Mouse (Mus musculus) lung, embryonic 16.5 days (tissue): ENCODE results near the gene Tcf7l1. TPM values are rescaled to one million over a fixed set of nuclear protein-coding genes. Genes with fewer than 3 reads are reported as not detected.
A peak's percentile ranks its signal among the peaks of the same experiment; 100 is the strongest.
"Not testable (repeated sequence)": the region's sequence is repeated elsewhere in the genome, so short reads cannot be mapped to it uniquely, and the experiment has no call there.

Experiments
- ATAC-seq: fragments of 200-750 bp; cut with Nextera tagmentation; 2 replicates; pipeline ENCODE4 v1.8.0; 2017; ENCODE audit warnings: low read depth, mild to moderate bottlenecking, moderate library complexity
- H3K27ac ChIP-seq: fragments of 300-500 bp; sonication (generic); 2 replicates; pipeline ENCODE4 v1.5.1; 2014; ENCODE audit warnings: mild to moderate bottlenecking, control low read depth, low read length
- H3K27me3 ChIP-seq: fragments of 300-500 bp; sonication (generic); 2 replicates; pipeline ENCODE4 v1.6.1; 2014; ENCODE audit warnings: low read depth, low read length, mixed read lengths; ENCODE audit not compliant: control insufficient read depth, insufficient read depth
- H3K36me3 ChIP-seq: fragments of 300-500 bp; sonication (generic); 2 replicates; pipeline ENCODE4 v1.6.1; 2014; ENCODE audit warnings: low read length; ENCODE audit not compliant: control insufficient read depth, insufficient read depth
- H3K4me1 ChIP-seq: fragments of 300-500 bp; sonication (generic); replicated peaks from 2 replicates; pipeline ENCODE4 v1.6.1; 2014; ENCODE audit warnings: low read length, mixed read lengths; ENCODE audit not compliant: control insufficient read depth, insufficient read depth
- H3K4me2 ChIP-seq: fragments of 300-500 bp; sonication (generic); 2 replicates; pipeline ENCODE4 v1.6.1; 2014; ENCODE audit warnings: low read depth, low read length, control low read depth
- H3K4me3 ChIP-seq: fragments of 300-500 bp; sonication (generic); 2 replicates; pipeline ENCODE4 v1.5.1; 2014; ENCODE audit warnings: mild to moderate bottlenecking, low read length, control low read depth
- H3K9ac ChIP-seq: fragments of 300-500 bp; sonication (generic); 2 replicates; pipeline ENCODE4 v1.6.1; 2014; ENCODE audit warnings: low read length, control low read depth
- H3K9me3 ChIP-seq: fragments of 300-500 bp; sonication (generic); 2 replicates; pipeline ENCODE4 v1.6.1; 2016; ENCODE audit warnings: low read length; ENCODE audit not compliant: control insufficient read depth
- WGBS: fragments of 180-500 bp; shearing (Covaris S2); extraction: QIAGEN DNeasy Blood & Tissue Kit; methylation state at CpG from one replicate; pipeline ENCODE4 v1.1.7; 2014; 5-methylcytosine and 5-hydroxymethylcytosine counted together
- polyA plus RNA-seq: library from polyadenylated mRNA; unstranded; fragments of >200 nt; fragmentation: Nextera tagmentation; extraction: Ambion mirVana; gene quantifications from 2 replicates; pipeline ENCODE4 v1.2.1, GENCODE M21; 2015

The Tcf7l1 gene
- 29.2 and 31.9 TPM in 2 replicates for polyA plus RNA-seq

GRCm38 (mm10) chr6:72788892-72789699 lies at the start of gene Tcf7l1:
Gene Tcf7l1, minus strand, starts transcription at chr6:72789254.
- Histone ChIP-seq H3K36me3 (0 out of 2 replicates have a peak, but pooled peaks cover 2% of the 10 kb centered on the region), H3K9me3 (no peaks in the 10 kb centered on the region), H3K27me3 (no peaks in the 10 kb centered on the region), H3K4me2 (peak within 1 kb of the TSS; percentile 61), H3K4me1 (peaks cover 14% of the 10 kb centered on the region), H3K4me3 (peak within 1 kb of the TSS; percentile 72), H3K27ac (peak within 1 kb of the TSS; percentile 93), H3K9ac (peak within 1 kb of the TSS; percentile 89)
- WGBS, result under 1% methylated on average over 70 of the region's 80 CpGs
- peak; percentile 95 for ATAC-seq

DNA sequence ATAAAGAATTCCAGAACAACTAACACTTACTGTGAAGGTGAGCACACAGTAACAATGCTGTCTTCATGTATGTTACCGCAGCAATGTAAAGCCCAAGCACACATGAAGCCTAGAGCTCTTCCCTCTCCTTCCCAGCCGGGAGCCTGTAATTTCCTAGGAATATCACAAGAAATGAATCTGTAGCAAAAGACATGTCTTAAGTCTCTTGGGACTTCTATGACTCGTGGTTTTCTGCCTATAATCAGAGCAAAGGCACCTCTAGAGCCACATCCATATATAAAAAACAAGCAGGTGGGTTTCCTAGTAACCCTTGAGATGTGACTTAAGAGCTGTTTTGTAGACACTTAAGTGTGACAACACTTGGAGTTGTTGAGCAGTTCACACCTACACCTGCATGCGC lies 48.7 kb upstream of the Tcf7l1 start:
- H3K27me3 ChIP-seq, result no peaks in the 10 kb centered on the region
- no peak overlapping the region for H3K27ac ChIP-seq
- WGBS, result 90% methylated on average over 4 of the region's 4 CpGs
- H3K36me3 ChIP-seq, result peaks cover 6% of the 10 kb centered on the region
- no peak overlapping the region for H3K4me3 ChIP-seq
- ATAC-seq, result no peak
- no peaks in the 10 kb centered on the region for H3K9me3 ChIP-seq
- no peak overlapping the region for H3K4me2 ChIP-seq
- no peak overlapping the region for H3K9ac ChIP-seq
- H3K4me1 ChIP-seq, result no peaks in the 10 kb centered on the region

- no peaks in the 10 kb centered on the region for H3K36me3 ChIP-seq
- H3K27ac ChIP-seq, result no peak overlapping the region
- no peaks in the 10 kb centered on the region for H3K4me1 ChIP-seq
- no peaks in the 10 kb centered on the region for H3K27me3 ChIP-seq
- 57% methylated on average over 4 of the region's 4 CpGs for WGBS
- no peak overlapping the region for H3K9ac ChIP-seq
- no peaks in the 10 kb centered on the region for H3K9me3 ChIP-seq
- H3K4me3 ChIP-seq, result no peak overlapping the region
- no peak for ATAC-seq
- no peak overlapping the region for H3K4me2 ChIP-seq
Measured at GRCm38 (mm10) chr6:72834518-72834917, 45.5 kb upstream of the Tcf7l1 start.

DNA sequence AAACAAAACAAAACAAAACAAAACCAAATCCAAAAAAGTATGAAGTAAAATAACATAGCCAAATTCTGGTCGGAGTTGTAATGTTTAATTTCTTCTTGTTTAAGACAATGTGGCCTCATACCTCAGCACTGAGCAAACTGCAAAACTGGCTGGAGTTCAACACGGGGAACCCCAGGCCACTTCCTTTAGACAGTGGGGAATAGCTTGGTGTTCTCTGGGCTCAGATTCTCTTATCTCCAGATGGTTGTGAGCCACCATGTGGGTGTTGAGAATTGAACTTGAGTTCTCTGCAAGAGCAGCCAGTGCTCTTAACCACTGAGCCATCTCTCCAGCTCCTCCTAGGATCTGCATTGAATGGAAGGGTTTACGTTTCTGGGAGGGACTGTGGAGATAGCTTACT lies 42.8 kb upstream of the Tcf7l1 start:
- Histone ChIP-seq H3K36me3 (no peaks in the 10 kb centered on the region), H3K4me1 (no peaks in the 10 kb centered on the region), H3K4me2 (no peak overlapping the region), H3K27ac (no peak overlapping the region), H3K4me3 (no peak overlapping the region), H3K9me3 (no peaks in the 10 kb centered on the region), H3K9ac (no peak overlapping the region), H3K27me3 (no peaks in the 10 kb centered on the region)
- ATAC-seq, result 0 out of 2 replicates have a peak, but pooled peaks have one; percentile 29
- WGBS, result 35% methylated on average over 3 of the region's 3 CpGs

GRCm38 (mm10) chr6:72831276-72831675 lies 42.2 kb upstream of the Tcf7l1 start:
- no peak overlapping the region for H3K9ac ChIP-seq
- no peaks in the 10 kb centered on the region for H3K9me3 ChIP-seq
- no peak overlapping the region for H3K4me3 ChIP-seq
- peaks cover under 1% of the 10 kb centered on the region; the same call in 1 of the 2 replicates for H3K27me3 ChIP-seq
- 21% methylated on average over 3 of the region's 3 CpGs for WGBS
- H3K36me3 ChIP-seq, result no peaks in the 10 kb centered on the region
- peak; percentile 47 for ATAC-seq
- H3K4me2 ChIP-seq, result no peak overlapping the region
- no peak overlapping the region for H3K27ac ChIP-seq
- no peaks in the 10 kb centered on the region for H3K4me1 ChIP-seq

GRCm38 (mm10) chr6:72828857-72829256 lies 39.8 kb upstream of the Tcf7l1 start:
- H3K9ac ChIP-seq, result no peak overlapping the region
- no peak overlapping the region for H3K27ac ChIP-seq

GRCm38 (mm10) chr6:72828037-72828436 lies 39.0 kb upstream of the Tcf7l1 start:
- 4% methylated on average over 9 of the region's 9 CpGs for WGBS
- not testable (repeated sequence) for H3K9ac ChIP-seq, ATAC-seq, H3K36me3 ChIP-seq, H3K4me3 ChIP-seq, H3K27ac ChIP-seq, H3K9me3 ChIP-seq, H3K27me3 ChIP-seq, H3K4me1 ChIP-seq
- peak overlapping the region; percentile 26 for H3K4me2 ChIP-seq

More at GRCm38 (mm10) chr6:72828857-72829256, 39.8 kb upstream of the Tcf7l1 start:
- ATAC-seq, result no peak
- WGBS, result 72% methylated on average over 3 of the region's 3 CpGs
- no peaks in the 10 kb centered on the region for H3K9me3 ChIP-seq
- H3K4me1 ChIP-seq, result peaks cover 6% of the 10 kb centered on the region; the same call in 1 of the 2 replicates
- no peak overlapping the region for H3K4me3 ChIP-seq
- H3K36me3 ChIP-seq, result no peaks in the 10 kb centered on the region
- no peak overlapping the region for H3K4me2 ChIP-seq
- peaks cover 3% of the 10 kb centered on the region; the same call in 1 of the 2 replicates for H3K27me3 ChIP-seq

DNA sequence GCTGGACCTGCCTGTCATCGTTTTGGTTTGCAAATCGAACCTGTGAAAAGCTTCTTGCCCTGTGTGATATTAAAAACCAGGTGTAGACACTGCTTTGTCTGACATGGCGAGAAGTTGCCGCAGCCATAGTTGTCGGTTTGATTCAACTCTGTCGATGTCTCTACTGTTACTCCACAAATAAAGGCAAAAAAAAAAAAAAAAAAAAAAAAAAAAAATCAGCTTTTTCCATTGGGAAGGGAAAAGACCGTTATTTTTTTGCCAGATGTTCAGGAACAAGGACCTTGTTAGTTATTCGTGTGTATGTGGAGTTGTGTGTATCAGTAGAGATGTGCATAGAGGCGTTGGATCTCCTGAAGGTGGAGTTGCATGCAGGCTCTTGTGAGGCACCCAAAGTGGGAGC lies 36.7 kb upstream of the Tcf7l1 start:
- Histone ChIP-seq H3K27me3 (peaks cover 3% of the 10 kb centered on the region; the same call in 1 of the 2 replicates), H3K4me1 (peaks cover 6% of the 10 kb centered on the region; the same call in 1 of the 2 replicates), H3K36me3 (no peaks in the 10 kb centered on the region), H3K9ac (no peak overlapping the region), H3K9me3 (no peaks in the 10 kb centered on the region), H3K27ac (no peak overlapping the region), H3K4me3 (no peak overlapping the region), H3K4me2 (no peak overlapping the region)
- no peak for ATAC-seq
- 47% methylated on average over 9 of the region's 9 CpGs for WGBS

DNA sequence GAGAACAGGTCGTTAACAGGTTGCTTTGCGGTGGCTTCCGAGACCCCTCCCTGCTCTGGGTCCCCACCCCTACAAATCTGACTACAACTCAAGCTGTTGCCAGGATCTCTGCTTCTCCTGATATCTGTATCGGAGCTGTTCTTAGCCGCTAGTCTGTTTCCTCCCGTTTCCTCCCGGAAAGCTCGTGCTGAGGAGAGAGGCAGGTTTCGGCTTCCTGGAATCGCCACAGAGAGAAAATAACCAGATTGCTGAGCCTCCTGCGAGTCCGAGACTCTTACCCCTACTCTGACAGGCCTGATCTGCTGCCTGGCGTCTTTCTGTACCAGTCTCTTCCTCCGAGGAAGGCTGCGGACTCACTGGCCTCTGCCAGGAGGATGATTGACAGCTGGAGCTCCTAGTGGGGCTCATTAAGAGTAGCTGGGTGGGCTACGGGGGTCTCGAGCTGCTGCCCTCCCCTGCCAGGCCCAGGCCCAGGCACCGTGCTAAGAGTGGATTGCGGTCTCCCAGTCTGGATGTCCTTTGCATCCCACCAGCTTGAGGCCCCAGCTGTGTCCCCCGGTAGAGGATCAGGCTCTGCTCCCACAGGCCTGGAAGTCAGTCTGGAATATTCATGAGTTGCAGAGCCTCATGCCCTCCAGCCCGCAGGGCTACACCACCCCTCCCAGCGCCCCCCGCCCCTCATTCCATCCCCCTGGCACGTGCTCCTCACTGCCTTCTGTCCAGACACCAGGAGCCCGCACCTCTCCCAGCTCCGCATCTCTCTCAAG lies 36.1 kb upstream of the Tcf7l1 start:
- WGBS, result 9% methylated on average over 26 of the region's 26 CpGs
- no peak overlapping the region for H3K27ac ChIP-seq
- no peaks in the 10 kb centered on the region for H3K9me3 ChIP-seq
- ATAC-seq, result peak; percentile 45; the same call in 1 of the 2 replicates
- peaks cover 6% of the 10 kb centered on the region; the same call in 1 of the 2 replicates for H3K4me1 ChIP-seq
- H3K9ac ChIP-seq, result peak overlapping the region; percentile 49
- peak overlapping the region; percentile 35 for H3K4me3 ChIP-seq
- peak overlapping the region; percentile 54 for H3K4me2 ChIP-seq
- H3K36me3 ChIP-seq, result no peaks in the 10 kb centered on the region
- peaks cover 3% of the 10 kb centered on the region; the same call in 1 of the 2 replicates for H3K27me3 ChIP-seq
